8 mouse cellular contexts compared by ENCODE assay signal in the genomic region with DNA sequence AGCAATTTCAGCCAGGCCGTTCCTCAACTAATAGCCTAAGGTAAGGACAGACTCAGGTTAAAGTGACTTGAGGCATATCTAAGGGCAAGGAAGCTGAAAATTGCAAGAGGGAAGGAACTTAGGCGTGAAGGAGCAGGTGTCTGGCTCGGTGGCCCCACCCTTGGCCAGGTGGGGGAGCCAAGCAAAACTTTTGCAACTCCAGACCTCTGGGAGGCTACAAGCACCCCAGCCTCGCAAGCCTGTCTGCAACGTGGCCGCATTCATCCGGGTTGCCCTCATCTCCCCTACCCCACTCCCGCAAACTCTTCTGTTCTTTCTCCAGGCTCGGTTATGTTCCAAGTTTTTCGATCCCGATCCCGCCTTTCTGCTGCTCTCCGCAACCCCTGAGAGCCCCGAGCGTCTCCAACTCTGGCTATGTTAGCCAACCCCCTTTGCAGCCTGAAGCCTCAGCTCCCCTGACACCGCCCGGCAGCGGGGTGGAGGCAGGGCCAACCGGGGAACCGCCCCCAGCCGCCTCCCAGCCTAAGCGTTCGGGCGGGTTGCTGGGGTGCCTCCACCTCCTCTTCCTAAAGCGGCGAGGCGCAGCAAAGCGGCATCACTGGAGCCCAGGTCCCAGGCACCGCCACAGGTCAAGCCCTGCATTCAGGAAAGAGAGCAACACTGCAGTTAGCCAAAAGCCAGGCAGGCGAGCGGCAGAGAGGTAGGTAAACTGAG. TPM values are rescaled to one million over a fixed set of nuclear protein-coding genes. Genes with fewer than 3 reads are reported as not detected.
A peak's percentile ranks its signal among the peaks of the same experiment; 100 is the strongest.
DNase-seq lines count a peak whose midpoint lies in the region; ATAC-seq and TF ChIP-seq lines count a peak whose summit lies in the region.

TSS of gene Stk26 (plus strand) at position 201 of the 714 bp plus-strand sequence.

- H3K4me3 ChIP-seq in brown adipose tissue, adult 24 weeks (ENCODE audit: insufficient read depth, low read depth, low read length) = peak within 1 kb of the TSS; percentile 51
- H3K4me3 ChIP-seq in forebrain, embryonic 10.5 days = peak within 1 kb of the TSS; percentile 62
- peak within 1 kb of the TSS; percentile 62 for H3K4me3 ChIP-seq in heart, embryonic 15.5 days
- peak within 1 kb of the TSS; percentile 60 for H3K4me3 ChIP-seq in liver, postnatal 0 days (ENCODE audit: low read depth, low read length)
- H3K4me3 ChIP-seq in neural tube, embryonic 12.5 days = peak within 1 kb of the TSS; percentile 39
- H3K4me3 ChIP-seq in testis, adult 2 months (ENCODE audit: control insufficient read depth, low read depth, low read length) = peak within 1 kb of the TSS; percentile 77

- DNase-seq in forebrain, embryonic 10.5 days (ENCODE audit: extremely low spot score, low spot score) = peak; percentile 55
- DNase-seq in kidney, postnatal 10 days = peak; percentile 71
- peak; percentile 76 for DNase-seq in liver, postnatal 0 days

- 15% methylated on average over 31 of the region's 31 CpGs for WGBS in forebrain, embryonic 10.5 days
- 14% methylated on average over 31 of the region's 31 CpGs for WGBS in heart, embryonic 15.5 days
- 13% methylated on average over 26 of the region's 31 CpGs for WGBS in liver, postnatal 0 days (ENCODE audit: insufficient replicate concordance)
- 22% methylated on average over 31 of the region's 31 CpGs for WGBS in neural tube, embryonic 12.5 days

- ATAC-seq in CD4-positive, CD25-positive, alpha-beta regulatory T cell, adult 4 months = peak; percentile 71
- ATAC-seq in heart, embryonic 15.5 days (replicated peaks; ENCODE audit: insufficient number of reproducible peaks, insufficient read depth, low FRiP score, low read depth) = peak; percentile 86
- peak; percentile 92 for ATAC-seq in liver, postnatal 0 days
- ATAC-seq in neural tube, embryonic 12.5 days (ENCODE audit: low FRiP score, low read depth) = peak; percentile 86

- H3K36me3 ChIP-seq in forebrain, embryonic 10.5 days (replicated peaks) = no peaks in the 10 kb centered on the region
- H3K36me3 ChIP-seq in heart, embryonic 15.5 days = no peaks in the 10 kb centered on the region
- H3K36me3 ChIP-seq in liver, postnatal 0 days (replicated peaks; ENCODE audit: insufficient read depth, low read length) = no peaks in the 10 kb centered on the region
- H3K36me3 ChIP-seq in neural tube, embryonic 12.5 days = no peaks in the 10 kb centered on the region
- no peaks in the 10 kb centered on the region for H3K36me3 ChIP-seq in testis, adult 2 months (ENCODE audit: control insufficient read depth, insufficient read depth, low read length)

- no peak within 1 kb of the TSS for H3K27ac ChIP-seq in brown adipose tissue, adult 24 weeks (replicated peaks; ENCODE audit: low read depth, low read length)
- peak within 1 kb of the TSS; percentile 72 for H3K27ac ChIP-seq in forebrain, embryonic 10.5 days
- H3K27ac ChIP-seq in heart, embryonic 15.5 days = no peak within 1 kb of the TSS
- peak within 1 kb of the TSS; percentile 60; the same call in 1 of the 2 replicates for H3K27ac ChIP-seq in liver, postnatal 0 days (ENCODE audit: low read depth)
- no peak within 1 kb of the TSS for H3K27ac ChIP-seq in neural tube, embryonic 12.5 days
- H3K27ac ChIP-seq in testis, adult 2 months (ENCODE audit: control insufficient read depth, insufficient read depth, low read depth, low read length) = no peak within 1 kb of the TSS

- peak; percentile 26 for TF ChIP-seq CTCF in liver, postnatal 0 days (IDR thresholded peaks at IDR 0.05; ENCODE audit: low read depth)
- no peak for TF ChIP-seq CTCF in testis, adult 2 months (IDR thresholded peaks at IDR 0.05; ENCODE audit: control insufficient read depth, insufficient read depth, insufficient replicate concordance, low read depth, low read length)

- no peak for TF ChIP-seq EP300 in liver, postnatal 0 days (IDR thresholded peaks at IDR 0.05; ENCODE audit: low read depth)

- peaks cover 52% of the 10 kb centered on the region for H3K27me3 ChIP-seq in forebrain, embryonic 10.5 days (ENCODE audit: poor library complexity, severe bottlenecking)
- H3K27me3 ChIP-seq in heart, embryonic 15.5 days = no peaks in the 10 kb centered on the region
- H3K27me3 ChIP-seq in liver, postnatal 0 days (ENCODE audit: insufficient read depth, low read length) = no peaks in the 10 kb centered on the region
- H3K27me3 ChIP-seq in neural tube, embryonic 12.5 days (replicated peaks) = peaks cover 3% of the 10 kb centered on the region; the same call in 1 of the 2 replicates
- no peaks in the 10 kb centered on the region for H3K27me3 ChIP-seq in testis, adult 2 months (ENCODE audit: control insufficient read depth, insufficient read depth, low read length)

- no peaks in the 10 kb centered on the region; the same call in 1 of the 2 replicates for H3K4me1 ChIP-seq in brown adipose tissue, adult 24 weeks (ENCODE audit: control insufficient read depth, insufficient read depth, insufficient read length, low read length)
- peaks cover 7% of the 10 kb centered on the region; the same call in 1 of the 2 replicates for H3K4me1 ChIP-seq in forebrain, embryonic 10.5 days
- no peaks in the 10 kb centered on the region for H3K4me1 ChIP-seq in heart, embryonic 15.5 days (replicated peaks)
- no peaks in the 10 kb centered on the region for H3K4me1 ChIP-seq in liver, postnatal 0 days (ENCODE audit: insufficient read depth)
- no peaks in the 10 kb centered on the region for H3K4me1 ChIP-seq in neural tube, embryonic 12.5 days
- H3K4me1 ChIP-seq in testis, adult 2 months (ENCODE audit: control insufficient read depth, insufficient read depth, low read length) = peaks cover 10% of the 10 kb centered on the region

- H3K9me3 ChIP-seq in forebrain, embryonic 10.5 days = no peaks in the 10 kb centered on the region
- H3K9me3 ChIP-seq in heart, embryonic 15.5 days (replicated peaks) = no peaks in the 10 kb centered on the region
- no peaks in the 10 kb centered on the region for H3K9me3 ChIP-seq in liver, postnatal 0 days (ENCODE audit: low read length)
- H3K9me3 ChIP-seq in neural tube, embryonic 12.5 days = no peaks in the 10 kb centered on the region

- H3K9ac ChIP-seq in heart, embryonic 15.5 days = peak within 1 kb of the TSS; percentile 47
- peak within 1 kb of the TSS; percentile 14 for H3K9ac ChIP-seq in liver, postnatal 0 days (replicated peaks)
- H3K9ac ChIP-seq in neural tube, embryonic 12.5 days = peak within 1 kb of the TSS; percentile 42

- peak within 1 kb of the TSS; percentile 80 for H3K4me2 ChIP-seq in heart, embryonic 15.5 days
- peak within 1 kb of the TSS; percentile 81 for H3K4me2 ChIP-seq in liver, postnatal 0 days (ENCODE audit: low read depth, low read length)
- peak within 1 kb of the TSS; percentile 76 for H3K4me2 ChIP-seq in neural tube, embryonic 12.5 days (replicated peaks)

- TF ChIP-seq POLR2A in testis, adult 2 months (IDR thresholded peaks at IDR 0.05; ENCODE audit: control insufficient read depth, low read depth, low read length) = no peak

RNA-seq across cellular contexts. Expression of gene Stk26, which starts in this region (rescaled TPM):
- 1 to 10 TPM; 8.7 to 9.4 TPM for polyA plus RNA-seq in CD4-positive, CD25-positive, alpha-beta regulatory T cell, adult 4 months (2017; shearing (Covaris generic))
- polyA plus RNA-seq in brown adipose tissue, adult 24 weeks (2012; ENCODE audit: insufficient read depth, insufficient read length, missing spikeins) = 0.32 and 0.71 TPM in 2 replicates
- polyA plus RNA-seq in forebrain, embryonic 10.5 days (2016; fragmentation: Nextera tagmentation; extraction: Ambion mirVana) = 5.4 and 5.8 TPM in 2 replicates
- 4.1 and 4.8 TPM in 2 replicates for polyA plus RNA-seq in heart, embryonic 15.5 days (2015; fragmentation: Nextera tagmentation; extraction: Ambion mirVana)
- 2.5 and 3.9 TPM in 2 replicates for polyA plus RNA-seq in liver, postnatal 0 days (2015; fragmentation: Nextera tagmentation; extraction: Ambion mirVana)
- polyA plus RNA-seq in neural tube, embryonic 12.5 days (2016; fragmentation: Nextera tagmentation; extraction: Ambion mirVana) = 2.3 and 3.2 TPM in 2 replicates
- polyA plus RNA-seq in testis, adult 2 months (2012; rRNA removed) = 2.4 and 3.0 TPM in 2 replicates

Comparison
In these comparisons a context has a peak if more than half of its experiments do, and no peak if none do; other contexts are left out.
1. H3K27ac ChIP-seq: peak in forebrain, embryonic 10.5 days (single experiment) and liver, postnatal 0 days (single experiment); none in brown adipose tissue, adult 24 weeks (single experiment), heart, embryonic 15.5 days (single experiment), neural tube, embryonic 12.5 days (single experiment) and testis, adult 2 months (single experiment).
2. Peak in every context shown above with its lines, with median percentiles within 50 percentile points of each other: ATAC-seq, H3K4me3 ChIP-seq, DNase-seq, H3K4me2 ChIP-seq and H3K9ac ChIP-seq.